Mouse (Mus musculus) heart, embryonic 15.5 days (tissue): ENCODE measurements around the gene Pde9a. TPM values are rescaled to one million over a fixed set of nuclear protein-coding genes. Genes with fewer than 3 reads are reported as not detected.
"Not testable (repeated sequence)": the region's sequence is repeated elsewhere in the genome, so short reads cannot be mapped to it uniquely, and the experiment has no call there.

Experiments used
- ATAC-seq: fragments of 200-750 bp; cut with Nextera tagmentation; replicated peaks from 2 replicates; pipeline ENCODE4 v1.8.0; 2017; ENCODE audit warnings: low read depth, moderate TSS enrichment; ENCODE audit not compliant: insufficient number of reproducible peaks, insufficient read depth, low FRiP score
- H3K27ac ChIP-seq: fragments of 300-500 bp; sonication (generic); 2 replicates; pipeline ENCODE4 v1.5.1; 2015; ENCODE audit warnings: mild to moderate bottlenecking, inconsistent platforms
- H3K27me3 ChIP-seq: fragments of 300-500 bp; sonication (generic); 2 replicates; pipeline ENCODE4 v1.6.1; 2015; ENCODE audit warnings: inconsistent platforms
- H3K36me3 ChIP-seq: fragments of 300-500 bp; sonication (generic); 2 replicates; pipeline ENCODE4 v1.6.1; 2015; ENCODE audit warnings: mild to moderate bottlenecking, inconsistent platforms
- H3K4me1 ChIP-seq: fragments of 300-500 bp; sonication (generic); replicated peaks from 2 replicates; pipeline ENCODE4 v1.6.1; 2015; ENCODE audit warnings: inconsistent platforms
- H3K4me2 ChIP-seq: fragments of 300-500 bp; sonication (generic); 2 replicates; pipeline ENCODE4 v1.6.1; 2015; ENCODE audit warnings: inconsistent platforms, mild to moderate bottlenecking, moderate library complexity
- H3K4me3 ChIP-seq: fragments of 300-500 bp; sonication (generic); 2 replicates; pipeline ENCODE4 v1.5.1; 2015; ENCODE audit warnings: mild to moderate bottlenecking, inconsistent platforms
- H3K9ac ChIP-seq: fragments of 300-500 bp; sonication (generic); 2 replicates; pipeline ENCODE4 v1.6.1; 2015; ENCODE audit warnings: mild to moderate bottlenecking, inconsistent platforms
- H3K9me3 ChIP-seq: fragments of 300-500 bp; sonication (generic); replicated peaks from 2 replicates; pipeline ENCODE4 v1.6.1; 2016; ENCODE audit warnings: inconsistent platforms
- WGBS: fragments of 180-500 bp; shearing (Covaris S2); methylation state at CpG from one replicate; pipeline ENCODE4 v1.1.7; 2015; ENCODE audit warnings: mixed read lengths; 5-methylcytosine and 5-hydroxymethylcytosine counted together
- polyA plus RNA-seq: library from polyadenylated mRNA; unstranded; fragments of >200 nt; fragmentation: Nextera tagmentation; extraction: Ambion mirVana; gene quantifications from 2 replicates; pipeline ENCODE4 v1.2.1, GENCODE M21; 2015

The Pde9a gene
- 7.4 and 9.3 TPM in 2 replicates for polyA plus RNA-seq

DNA sequence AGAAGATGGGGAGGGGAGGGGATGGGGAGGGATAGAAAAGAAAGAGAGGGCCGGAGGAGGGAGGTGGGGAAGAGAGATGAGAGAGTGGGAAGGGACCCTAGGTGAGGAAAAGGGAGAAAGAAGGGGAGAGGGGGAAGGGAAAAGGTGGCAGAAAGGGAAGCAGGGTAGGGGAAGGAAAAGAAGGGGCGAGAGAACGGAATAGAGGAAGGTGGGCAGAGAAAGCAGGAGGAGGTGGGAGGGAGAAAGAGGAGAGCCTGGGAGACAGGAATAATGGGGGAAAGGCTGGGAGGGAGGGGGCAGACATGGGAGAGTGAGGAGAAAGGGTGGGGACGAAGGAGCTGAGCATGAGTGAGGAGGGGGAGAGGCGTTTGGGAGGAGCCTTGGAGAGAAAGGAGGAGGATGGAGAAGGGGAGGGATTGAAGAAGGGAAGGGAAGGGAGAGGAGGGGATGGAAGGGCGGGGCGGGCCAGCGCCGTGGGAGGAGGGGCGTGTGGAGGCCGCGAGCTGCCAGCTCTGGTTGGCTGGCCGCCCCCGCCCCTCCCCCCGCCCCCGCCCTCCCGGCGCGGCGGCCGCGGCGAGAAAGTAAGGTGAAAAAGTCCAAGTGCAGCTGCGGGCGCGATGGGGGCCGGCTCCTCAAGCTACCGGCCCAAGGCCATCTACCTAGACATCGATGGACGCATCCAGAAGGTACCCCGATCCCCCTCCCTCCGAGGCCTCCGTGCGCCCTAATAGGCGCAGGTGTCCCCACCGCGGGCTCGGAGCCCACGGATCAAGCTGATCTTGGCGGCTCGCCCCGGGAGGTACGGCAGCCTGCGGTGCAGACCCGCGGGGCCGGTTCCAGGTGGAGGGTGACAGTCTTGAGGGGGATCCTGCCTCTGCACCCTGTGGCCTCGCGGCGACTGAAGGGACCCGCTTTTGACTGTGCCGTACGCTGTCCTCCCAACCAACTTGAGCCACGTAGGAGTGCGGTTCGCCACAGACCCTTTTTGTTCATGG lies at the start of gene Pde9a:
Pde9a (plus strand) TSS at position 540 of the 995 bp plus-strand sequence.
- peaks cover 36% of the 10 kb centered on the region for H3K27me3 ChIP-seq
- peak; percentile 77 for ATAC-seq
- peak within 1 kb of the TSS; percentile 58 for H3K27ac ChIP-seq
- H3K36me3 ChIP-seq, result no peaks in the 10 kb centered on the region
- peaks cover 30% of the 10 kb centered on the region for H3K4me1 ChIP-seq
- 2% methylated on average over 51 of the region's 56 CpGs for WGBS
- peak within 1 kb of the TSS; percentile 97 for H3K4me2 ChIP-seq
- H3K4me3 ChIP-seq, result peak within 1 kb of the TSS; percentile 72
- no peaks in the 10 kb centered on the region for H3K9me3 ChIP-seq
- peak within 1 kb of the TSS; percentile 77 for H3K9ac ChIP-seq

DNA sequence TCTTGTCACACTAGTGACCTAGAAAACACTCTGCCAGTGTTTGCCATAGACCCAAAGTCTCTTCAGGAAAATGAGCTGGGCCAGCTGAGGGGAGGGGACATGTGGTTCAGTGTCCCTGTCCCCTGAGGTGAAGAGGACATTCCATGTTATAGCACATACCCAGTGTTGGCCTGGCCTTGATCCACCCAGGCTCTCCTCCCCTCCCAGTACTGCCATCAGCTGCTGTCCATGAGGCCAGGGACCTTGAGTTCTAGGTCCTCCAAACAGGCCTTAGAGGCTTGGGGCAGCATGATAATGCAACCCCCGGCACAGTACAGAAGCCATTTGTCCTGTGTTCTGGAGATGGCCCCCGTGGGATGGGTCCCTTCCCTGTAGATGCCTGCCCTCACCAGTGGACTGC lies 46.2 kb upstream of the Pde9a start:
- Histone ChIP-seq H3K4me1 (no peaks in the 10 kb centered on the region), H3K27me3 (no peaks in the 10 kb centered on the region), H3K4me3 (no peak overlapping the region), H3K36me3 (no peaks in the 10 kb centered on the region), H3K27ac (no peak overlapping the region), H3K9ac (no peak overlapping the region), H3K9me3 (no peaks in the 10 kb centered on the region), H3K4me2 (no peak overlapping the region)
- WGBS, result 71% methylated on average over 2 of the region's 2 CpGs
- ATAC-seq, result no peak

DNA sequence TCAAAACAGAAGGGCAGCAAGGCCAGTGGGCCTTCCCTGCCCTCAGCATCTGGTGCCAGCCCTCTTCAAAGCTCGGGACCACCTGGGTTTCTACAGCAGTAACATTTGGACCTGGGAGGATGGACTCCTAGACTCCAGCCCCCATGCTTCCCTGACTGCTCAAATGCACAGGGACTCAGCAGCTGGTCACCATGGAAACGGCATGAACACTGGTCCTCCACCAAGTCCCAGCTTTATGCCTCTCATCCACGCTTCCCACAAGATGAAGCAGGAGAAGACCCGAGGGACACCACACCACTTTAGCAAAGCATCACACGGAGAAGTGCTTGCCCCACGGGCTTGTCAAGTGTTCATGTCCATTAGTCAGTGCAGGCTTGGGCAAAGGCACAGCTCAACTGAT lies 43.8 kb upstream of the Pde9a start:
- Histone ChIP-seq H3K4me2 (no peak overlapping the region), H3K4me1 (no peaks in the 10 kb centered on the region), H3K27ac (no peak overlapping the region), H3K36me3 (no peaks in the 10 kb centered on the region), H3K9ac (no peak overlapping the region), H3K27me3 (no peaks in the 10 kb centered on the region), H3K9me3 (no peaks in the 10 kb centered on the region), H3K4me3 (no peak overlapping the region)
- no peak for ATAC-seq
- 70% methylated on average over 6 of the region's 6 CpGs for WGBS

DNA sequence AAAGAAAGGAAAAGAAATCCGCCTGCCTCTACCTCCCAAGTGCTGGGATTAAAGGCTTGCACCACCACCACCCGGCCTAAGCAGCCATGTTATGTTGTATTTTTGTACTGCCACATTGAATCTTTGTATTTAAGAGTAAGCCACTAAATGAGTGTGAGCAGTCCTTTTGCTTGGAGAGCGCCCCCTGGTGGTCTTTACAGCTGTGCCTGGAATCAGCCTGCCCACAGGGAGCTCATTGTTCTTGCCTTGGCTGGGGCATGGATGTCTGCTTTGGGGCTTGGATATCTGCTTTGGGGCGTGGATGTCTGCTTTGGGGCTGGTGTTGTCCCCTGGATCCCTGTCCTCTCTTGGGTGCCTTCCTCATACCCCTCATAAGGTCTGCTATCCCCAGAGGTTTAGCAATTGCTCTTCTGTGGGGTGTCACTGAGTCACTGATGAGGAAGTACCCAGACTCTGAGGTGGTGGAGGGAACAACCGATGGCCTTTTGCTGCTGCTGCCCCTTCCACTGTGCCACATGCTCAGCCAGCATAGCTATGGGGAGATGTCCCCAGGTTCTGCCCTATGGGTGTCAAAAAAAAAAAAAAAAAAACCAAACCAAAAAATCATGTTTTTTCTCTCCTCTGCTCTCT lies 41.7 kb upstream of the Pde9a start:
- Histone ChIP-seq H3K4me1 (no peaks in the 10 kb centered on the region), H3K9ac (no peak overlapping the region), H3K4me2 (no peak overlapping the region), H3K9me3 (no peaks in the 10 kb centered on the region), H3K27me3 (no peaks in the 10 kb centered on the region), H3K4me3 (no peak overlapping the region), H3K27ac (no peak overlapping the region), H3K36me3 (no peaks in the 10 kb centered on the region)
- ATAC-seq, result no peak
- 45% methylated on average over 5 of the region's 5 CpGs for WGBS

DNA sequence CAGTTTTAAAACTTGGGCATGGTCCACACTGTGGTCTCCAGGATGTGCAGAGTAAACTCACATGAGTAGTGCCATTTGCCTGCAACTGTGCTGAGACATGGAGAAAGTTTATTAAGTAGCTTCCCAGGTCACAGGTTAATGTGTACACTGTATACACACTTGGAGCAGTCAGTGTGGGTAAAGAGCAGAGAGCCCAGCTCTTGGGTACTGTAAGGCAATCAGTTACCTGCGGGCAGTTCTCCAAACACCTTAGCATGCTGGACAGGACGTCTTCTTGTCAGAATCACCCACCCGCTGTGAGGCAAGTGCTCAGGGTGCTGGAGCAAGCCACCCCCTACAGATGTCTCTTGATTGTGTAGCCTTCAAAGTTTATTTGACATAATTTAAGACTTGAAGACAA lies 41.2 kb upstream of the Pde9a start:
- no peak for ATAC-seq
- H3K4me2 ChIP-seq, result no peak overlapping the region
- WGBS, result 85% methylated on average over 3 of the region's 3 CpGs
- no peaks in the 10 kb centered on the region for H3K27me3 ChIP-seq
- no peaks in the 10 kb centered on the region for H3K36me3 ChIP-seq
- no peak overlapping the region for H3K27ac ChIP-seq
- no peaks in the 10 kb centered on the region for H3K9me3 ChIP-seq
- no peaks in the 10 kb centered on the region for H3K4me1 ChIP-seq
- no peak overlapping the region for H3K4me3 ChIP-seq
- H3K9ac ChIP-seq, result no peak overlapping the region

DNA sequence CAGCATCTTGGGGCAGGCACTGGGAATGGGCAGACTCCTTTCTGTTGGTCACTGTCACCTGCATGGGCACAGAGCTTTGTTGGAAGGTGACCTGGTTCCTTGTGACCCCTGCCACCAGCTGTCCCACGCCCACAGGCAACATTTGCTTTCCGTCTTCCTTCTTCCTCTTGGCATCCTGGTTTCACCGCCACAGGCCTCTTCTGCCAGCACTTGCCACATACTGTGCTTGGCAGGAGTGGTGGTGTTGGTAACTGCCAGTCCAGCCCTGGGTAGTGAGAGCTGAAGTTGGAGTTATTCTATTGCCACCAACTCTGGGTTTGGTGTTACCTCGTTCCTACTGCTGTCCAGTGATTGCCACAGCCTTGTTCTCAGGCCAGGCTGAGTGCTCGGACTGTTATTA lies 37.9 kb upstream of the Pde9a start:
- H3K36me3 ChIP-seq, result no peaks in the 10 kb centered on the region
- H3K4me1 ChIP-seq, result peaks cover 4% of the 10 kb centered on the region; the same call in 1 of the 2 replicates
- no peak overlapping the region for H3K4me2 ChIP-seq
- no peaks in the 10 kb centered on the region for H3K9me3 ChIP-seq
- no peak overlapping the region for H3K4me3 ChIP-seq
- no peaks in the 10 kb centered on the region for H3K27me3 ChIP-seq
- no peak overlapping the region for H3K9ac ChIP-seq
- 76% methylated on average over 5 of the region's 5 CpGs for WGBS
- ATAC-seq, result no peak
- H3K27ac ChIP-seq, result no peak overlapping the region

DNA sequence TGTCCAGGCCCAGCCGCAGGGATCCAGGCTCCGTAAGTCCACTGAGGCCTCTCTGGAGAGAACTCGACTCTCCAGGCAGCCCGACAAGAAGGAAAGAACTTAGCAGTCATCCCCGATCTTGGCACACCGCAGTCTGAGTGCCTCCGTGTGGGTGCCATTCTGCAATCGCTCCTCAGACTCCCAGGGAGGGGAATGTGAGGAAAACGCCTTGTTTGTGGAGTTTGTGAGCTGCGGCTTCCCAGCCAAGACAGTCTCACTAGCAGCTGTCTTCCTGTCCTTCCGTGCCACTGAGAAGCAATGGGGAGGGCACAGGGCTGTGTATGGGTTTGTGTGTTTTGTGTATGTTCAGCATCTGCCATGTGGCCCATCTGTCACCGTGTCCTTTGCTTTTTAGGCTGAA lies 36.6 kb upstream of the Pde9a start:
- ATAC-seq, result no peak

DNA sequence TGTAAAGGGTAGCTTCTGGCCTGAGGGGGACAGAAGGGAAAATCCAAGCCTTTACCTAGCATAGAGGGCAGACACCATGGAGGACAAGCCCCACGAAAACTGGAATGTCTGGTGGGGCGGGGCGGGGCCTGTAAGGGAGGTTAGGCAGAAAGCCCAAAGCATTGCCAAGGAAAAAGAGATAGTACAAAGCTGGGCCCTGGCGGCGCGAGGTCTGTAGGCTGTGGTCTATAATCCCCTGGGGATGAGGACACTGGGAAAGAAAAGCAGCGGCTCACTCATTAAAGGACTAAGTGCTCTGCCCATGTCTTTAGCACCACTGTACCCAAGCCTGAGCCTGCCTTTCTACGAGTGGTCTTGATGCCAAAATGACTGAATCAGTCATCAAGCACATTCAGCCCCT lies 34.0 kb upstream of the Pde9a start:
- Histone ChIP-seq H3K36me3 (no peaks in the 10 kb centered on the region), H3K9ac (no peak overlapping the region), H3K4me2 (no peak overlapping the region), H3K9me3 (no peaks in the 10 kb centered on the region), H3K4me3 (no peak overlapping the region), H3K27ac (no peak overlapping the region), H3K4me1 (peaks cover 4% of the 10 kb centered on the region; the same call in 1 of the 2 replicates), H3K27me3 (no peaks in the 10 kb centered on the region)
- WGBS, result 54% methylated on average over 8 of the region's 8 CpGs
- ATAC-seq, result no peak; the same call in 1 of the 2 replicates

More for the DNA sequence above, 36.6 kb upstream of the Pde9a start:
- Histone ChIP-seq H3K4me3 (no peak overlapping the region), H3K36me3 (no peaks in the 10 kb centered on the region), H3K4me1 (peaks cover 4% of the 10 kb centered on the region; the same call in 1 of the 2 replicates), H3K27ac (no peak overlapping the region), H3K9me3 (no peaks in the 10 kb centered on the region), H3K9ac (no peak overlapping the region), H3K27me3 (no peaks in the 10 kb centered on the region), H3K4me2 (no peak overlapping the region)
- 82% methylated on average over 12 of the region's 12 CpGs for WGBS

DNA sequence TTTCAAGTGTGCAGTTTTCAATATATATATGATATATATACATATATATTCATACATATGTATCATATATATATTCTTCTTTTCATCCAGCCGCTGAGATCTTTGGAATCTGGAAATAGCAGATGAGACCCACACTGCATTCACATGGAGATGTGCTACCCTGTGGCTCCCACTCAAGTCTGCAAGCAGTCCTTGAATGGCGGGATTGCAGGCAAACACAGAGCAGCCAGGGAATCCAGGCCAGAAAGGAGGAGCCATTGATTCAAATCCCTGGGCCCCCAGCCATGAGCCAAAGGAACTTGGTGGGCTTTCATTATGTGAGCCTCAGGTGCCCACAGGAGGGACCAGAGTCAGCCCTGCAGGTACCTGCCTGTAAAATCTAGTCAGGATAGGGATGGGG lies 32.8 kb upstream of the Pde9a start:
- H3K9me3 ChIP-seq, result no peaks in the 10 kb centered on the region
- H3K4me3 ChIP-seq, result no peak overlapping the region
- peaks cover 4% of the 10 kb centered on the region; the same call in 1 of the 2 replicates for H3K4me1 ChIP-seq
- H3K4me2 ChIP-seq, result no peak overlapping the region
- H3K27ac ChIP-seq, result no peak overlapping the region
- WGBS, result 81% methylated on average over 2 of the region's 2 CpGs
- ATAC-seq, result no peak
- H3K36me3 ChIP-seq, result no peaks in the 10 kb centered on the region
- H3K27me3 ChIP-seq, result no peaks in the 10 kb centered on the region
- H3K9ac ChIP-seq, result no peak overlapping the region

DNA sequence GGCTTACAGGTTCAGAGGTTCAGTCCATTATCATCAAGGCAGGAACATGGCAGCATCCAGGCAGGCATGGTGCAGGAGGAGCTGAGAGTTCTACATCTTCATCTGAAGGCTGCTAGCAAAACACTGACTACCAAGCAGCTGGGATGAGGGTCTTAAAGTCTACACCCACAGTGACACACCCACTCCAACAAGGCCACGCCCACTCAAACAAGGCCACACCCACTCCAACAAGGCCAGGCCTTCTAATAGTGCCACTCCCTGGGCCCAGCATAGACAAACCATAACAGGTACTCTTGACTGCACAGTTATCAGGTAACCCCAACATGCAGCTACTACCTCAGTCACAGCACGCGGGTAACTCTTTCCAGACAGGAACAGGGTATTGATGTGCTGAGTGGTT lies 31.3 kb upstream of the Pde9a start:
- 61% methylated on average over 3 of the region's 3 CpGs for WGBS
- H3K4me2 ChIP-seq, H3K36me3 ChIP-seq, H3K9me3 ChIP-seq, H3K27me3 ChIP-seq, ATAC-seq, H3K27ac ChIP-seq, H3K9ac ChIP-seq, H3K4me3 ChIP-seq, H3K4me1 ChIP-seq: not testable (repeated sequence)

DNA sequence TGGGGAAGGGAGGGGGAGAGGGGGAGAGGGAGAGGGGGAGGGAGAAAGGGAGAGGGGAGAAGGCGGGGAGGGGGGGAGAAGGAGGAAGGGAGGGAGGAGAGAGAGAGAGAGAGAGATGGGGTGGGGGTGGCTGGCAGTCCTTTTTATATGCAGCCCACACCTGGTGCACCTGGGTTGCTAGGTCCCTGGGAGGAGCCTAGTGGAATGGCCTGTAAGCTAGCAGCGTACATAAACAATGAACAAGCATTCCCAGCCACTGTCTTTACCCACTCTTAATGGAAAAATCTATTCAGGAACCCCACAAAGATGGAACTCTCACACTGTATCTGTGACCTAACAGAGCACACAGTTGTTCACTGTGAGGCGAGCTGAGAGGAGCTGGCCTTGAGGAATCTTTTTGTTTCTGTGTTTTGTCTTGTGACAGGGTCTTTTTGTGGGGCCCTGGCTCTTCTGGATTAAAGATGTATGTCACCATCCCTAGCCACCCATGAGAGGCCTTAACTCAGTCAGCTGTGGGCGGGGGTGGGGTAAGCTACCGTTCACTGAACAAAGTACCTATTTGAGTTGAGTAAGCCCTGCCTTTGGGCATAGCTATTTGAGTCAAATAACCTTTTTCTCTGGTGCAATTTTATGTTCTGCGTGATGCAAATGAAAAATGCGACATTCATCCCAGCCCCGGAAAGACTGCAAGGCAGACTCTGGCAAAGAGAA lies 30.1 kb upstream of the Pde9a start:
- 50% methylated on average over 8 of the region's 8 CpGs for WGBS
- Histone ChIP-seq H3K27ac (no peak overlapping the region), H3K36me3 (no peaks in the 10 kb centered on the region), H3K9ac (no peak overlapping the region), H3K4me1 (peaks cover 4% of the 10 kb centered on the region; the same call in 1 of the 2 replicates), H3K4me3 (no peak overlapping the region), H3K27me3 (no peaks in the 10 kb centered on the region), H3K9me3 (no peaks in the 10 kb centered on the region), H3K4me2 (no peak overlapping the region)
- ATAC-seq, result no peak
